Mouse (Mus musculus): Measurements from ENCODE around the gene Mettl9. TPM values are rescaled to one million over a fixed set of nuclear protein-coding genes. Genes with fewer than 3 reads are reported as not detected.
A peak's percentile ranks its signal among the peaks of the same experiment; 100 is the strongest.

The Mettl9 gene
- polyA plus RNA-seq, 1 experiment = 17.9 TPM

DNA sequence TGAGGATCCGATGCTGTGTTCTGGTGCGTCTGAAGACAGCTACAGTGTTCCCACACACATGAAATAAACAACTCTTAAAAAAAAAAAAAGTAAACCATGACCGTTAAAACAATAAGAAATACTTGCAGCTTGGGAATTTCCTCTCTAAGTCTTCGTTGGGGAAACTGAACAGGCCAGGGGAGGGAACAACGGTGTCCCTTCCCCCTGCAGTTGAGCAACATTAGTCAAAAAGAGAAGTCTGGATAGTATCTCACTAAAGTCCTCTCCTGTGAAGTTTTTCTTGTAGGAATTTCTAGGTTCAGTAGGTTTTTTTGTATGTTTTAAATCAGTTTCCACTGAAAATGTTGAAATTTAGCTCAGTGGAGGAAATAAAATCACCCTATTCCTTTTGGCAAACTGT lies 38.3 kb downstream of the Mettl9 start:
- peaks cover 7% of the 10 kb centered on the region; the same call in 1 of the 2 replicates for H3K4me1 ChIP-seq (ENCODE audit: control insufficient read depth, insufficient read depth, low read length)
- 45% methylated on average over 5 of the region's 5 CpGs for WGBS
- no peak for DNase-seq
- TF ChIP-seq CTCF (IDR thresholded peaks at IDR 0.05; ENCODE audit: insufficient read depth, low read length) (no peak), POLR2A (IDR thresholded peaks at IDR 0.05; ENCODE audit: borderline replicate concordance, extremely low read depth, low read depth, low read length) (no peak)
- no peak overlapping the region for H3K4me3 ChIP-seq (replicated peaks; ENCODE audit: extremely low read depth, low read depth, low read length)

- peak within 1 kb of the TSS; percentile 19 for H3K4me3 ChIP-seq (replicated peaks; ENCODE audit: extremely low read depth, low read depth, low read length)
- peaks cover 7% of the 10 kb centered on the region; the same call in 1 of the 2 replicates for H3K4me1 ChIP-seq (ENCODE audit: control insufficient read depth, insufficient read depth, low read length)
- TF ChIP-seq POLR2A (IDR thresholded peaks at IDR 0.05; ENCODE audit: borderline replicate concordance, extremely low read depth, low read depth, low read length) (no peak), CTCF (IDR thresholded peaks at IDR 0.05; ENCODE audit: insufficient read depth, low read length) (no peak)
- DNase-seq = peak; percentile 40
- 41% methylated on average over 11 of the region's 11 CpGs for WGBS
Measured at GRCm38 (mm10) chr7:121074281-121074680, 40.0 kb downstream of the Mettl9 start, which contains the start of gene Igsf6. Gene Igsf6, minus strand, starts transcription at chr7:121074572.

- TF ChIP-seq POLR2A (IDR thresholded peaks at IDR 0.05; ENCODE audit: borderline replicate concordance, extremely low read depth, low read depth, low read length) (no peak), CTCF (IDR thresholded peaks at IDR 0.05; ENCODE audit: insufficient read depth, low read length) (no peak)
- WGBS = 53% methylated on average over 6 of the region's 6 CpGs
- peaks cover 7% of the 10 kb centered on the region; the same call in 1 of the 2 replicates for H3K4me1 ChIP-seq (ENCODE audit: control insufficient read depth, insufficient read depth, low read length)
- peak; percentile 58 for DNase-seq
- H3K4me3 ChIP-seq (replicated peaks; ENCODE audit: extremely low read depth, low read depth, low read length) = peak overlapping the region; percentile 19
Measured at GRCm38 (mm10) chr7:121074801-121075400, 40.7 kb downstream of the Mettl9 start.

DNA sequence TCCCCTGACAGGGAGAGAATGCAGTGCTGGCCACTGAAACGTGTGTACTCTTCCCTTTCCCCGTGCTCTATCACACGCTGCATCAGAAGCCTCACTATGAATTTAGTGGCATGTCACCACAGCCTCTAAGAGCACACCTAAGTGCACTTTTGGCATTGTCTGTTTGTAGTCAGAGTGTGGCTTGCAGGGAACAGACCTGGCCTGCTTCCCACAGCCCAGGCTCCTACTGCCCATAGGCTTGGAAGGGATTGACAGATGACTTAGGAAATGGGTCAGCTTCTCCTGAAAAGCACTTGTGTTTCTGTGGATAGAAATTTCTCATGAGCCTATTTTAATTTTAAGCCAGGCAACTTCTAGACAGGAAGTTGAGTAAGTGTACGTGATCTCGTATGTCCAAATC lies 41.2 kb downstream of the Mettl9 start:
- H3K4me3 ChIP-seq (replicated peaks; ENCODE audit: extremely low read depth, low read depth, low read length) = no peak overlapping the region
- H3K4me1 ChIP-seq (ENCODE audit: control insufficient read depth, insufficient read depth, low read length) = peaks cover 7% of the 10 kb centered on the region; the same call in 1 of the 2 replicates
- TF ChIP-seq CTCF (IDR thresholded peaks at IDR 0.05; ENCODE audit: insufficient read depth, low read length) (no peak), POLR2A (IDR thresholded peaks at IDR 0.05; ENCODE audit: borderline replicate concordance, extremely low read depth, low read depth, low read length) (no peak)
- DNase-seq = no peak
- WGBS = 52% methylated on average over 5 of the region's 5 CpGs

GRCm38 (mm10) chr7:121077311-121077710 lies 43.1 kb downstream of the Mettl9 start:
- DNase-seq = no peak
- no peak for TF ChIP-seq CTCF (IDR thresholded peaks at IDR 0.05; ENCODE audit: insufficient read depth, low read length)
- TF ChIP-seq POLR2A (IDR thresholded peaks at IDR 0.05; ENCODE audit: borderline replicate concordance, extremely low read depth, low read depth, low read length) = no peak
- 93% methylated on average over 6 of the region's 6 CpGs for WGBS
- Histone ChIP-seq H3K4me3 (replicated peaks; ENCODE audit: extremely low read depth, low read depth, low read length) (no peak overlapping the region), H3K4me1 (ENCODE audit: control insufficient read depth, insufficient read depth, low read length) (peaks cover 7% of the 10 kb centered on the region; the same call in 1 of the 2 replicates)

DNA sequence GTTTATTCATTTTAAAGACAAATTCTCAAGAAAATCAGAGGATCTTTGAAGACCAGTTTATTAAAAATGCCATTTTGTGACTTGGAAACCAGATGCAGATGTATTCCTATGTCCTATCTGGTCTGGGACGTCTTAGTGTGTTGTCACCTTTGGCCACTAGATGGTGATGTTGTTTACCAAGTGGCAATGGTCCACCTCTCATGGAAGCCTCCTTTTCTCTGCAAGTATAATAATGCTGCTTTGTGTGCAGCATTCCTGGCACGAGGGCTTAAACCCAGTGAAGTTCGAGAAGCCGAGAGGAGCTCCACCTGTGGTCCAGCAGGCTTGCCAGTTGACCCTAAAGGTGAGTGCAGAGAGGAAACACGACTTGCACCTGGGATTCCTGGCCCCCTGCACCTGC lies 43.6 kb downstream of the Mettl9 start:
- whole genome bisulfite sequencing = 26% methylated on average over 5 of the region's 5 CpGs
- Histone ChIP-seq H3K4me3 (replicated peaks; ENCODE audit: extremely low read depth, low read depth, low read length) (no peak overlapping the region), H3K4me1 (ENCODE audit: control insufficient read depth, insufficient read depth, low read length) (peaks cover 7% of the 10 kb centered on the region; the same call in 1 of the 2 replicates)
- DNase-seq = peak; percentile 37
- TF ChIP-seq CTCF (IDR thresholded peaks at IDR 0.05; ENCODE audit: insufficient read depth, low read length) = no peak; the same call in 1 of the 2 replicates
- TF ChIP-seq POLR2A (IDR thresholded peaks at IDR 0.05; ENCODE audit: borderline replicate concordance, extremely low read depth, low read depth, low read length) = no peak

DNA sequence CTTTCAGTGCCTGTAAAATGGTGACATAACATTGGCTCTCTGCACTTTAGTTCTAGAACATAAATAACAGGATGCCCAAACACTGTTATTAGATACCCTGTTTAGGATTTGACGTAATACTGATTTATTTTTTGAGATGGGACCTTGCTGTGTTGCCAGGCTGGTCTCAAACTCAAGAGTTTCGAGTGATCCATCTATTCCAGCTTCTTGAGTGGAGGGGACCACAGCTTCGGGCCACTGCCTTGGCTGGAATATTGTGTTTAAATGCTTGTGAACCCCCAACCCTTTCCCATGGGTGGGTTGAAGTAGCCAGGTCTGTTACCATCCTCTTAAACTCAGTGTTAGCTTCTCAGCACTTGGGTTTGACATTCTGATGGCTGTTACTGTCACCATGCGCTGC lies 47.1 kb downstream of the Mettl9 start, which contains the start of gene Otoa:
TSS of gene Otoa (plus strand) at position 301 of the 400 bp plus-strand sequence.
- DNase-seq = no peak
- Histone ChIP-seq H3K4me3 (replicated peaks; ENCODE audit: extremely low read depth, low read depth, low read length) (no peak within 1 kb of the TSS), H3K4me1 (ENCODE audit: control insufficient read depth, insufficient read depth, low read length) (no peaks in the 10 kb centered on the region; the same call in 1 of the 2 replicates)
- TF ChIP-seq CTCF (IDR thresholded peaks at IDR 0.05; ENCODE audit: insufficient read depth, low read length) (no peak), POLR2A (IDR thresholded peaks at IDR 0.05; ENCODE audit: borderline replicate concordance, extremely low read depth, low read depth, low read length) (no peak)
- WGBS = 86% methylated on average over 4 of the region's 4 CpGs

DNA sequence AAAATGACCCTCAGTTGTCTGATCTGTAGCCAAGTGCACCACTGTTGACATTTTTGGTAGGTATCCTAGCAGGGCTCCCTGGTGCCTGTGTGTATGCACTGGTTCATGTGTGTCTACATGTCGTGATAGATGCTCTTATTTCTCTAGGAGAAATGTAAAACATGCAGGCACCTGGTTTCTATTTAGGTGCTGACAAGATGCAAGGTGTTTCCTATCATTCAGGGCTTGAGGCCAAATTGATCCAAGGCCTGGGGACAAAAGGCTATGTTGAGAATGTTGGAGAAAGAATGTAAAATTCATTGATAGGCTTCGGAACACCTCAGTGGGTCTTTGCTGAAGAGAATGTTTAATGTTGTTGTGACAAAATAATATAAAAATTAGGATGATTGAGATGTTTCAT lies 47.6 kb downstream of the Mettl9 start:
- 86% methylated on average over 2 of the region's 2 CpGs for WGBS

DNA sequence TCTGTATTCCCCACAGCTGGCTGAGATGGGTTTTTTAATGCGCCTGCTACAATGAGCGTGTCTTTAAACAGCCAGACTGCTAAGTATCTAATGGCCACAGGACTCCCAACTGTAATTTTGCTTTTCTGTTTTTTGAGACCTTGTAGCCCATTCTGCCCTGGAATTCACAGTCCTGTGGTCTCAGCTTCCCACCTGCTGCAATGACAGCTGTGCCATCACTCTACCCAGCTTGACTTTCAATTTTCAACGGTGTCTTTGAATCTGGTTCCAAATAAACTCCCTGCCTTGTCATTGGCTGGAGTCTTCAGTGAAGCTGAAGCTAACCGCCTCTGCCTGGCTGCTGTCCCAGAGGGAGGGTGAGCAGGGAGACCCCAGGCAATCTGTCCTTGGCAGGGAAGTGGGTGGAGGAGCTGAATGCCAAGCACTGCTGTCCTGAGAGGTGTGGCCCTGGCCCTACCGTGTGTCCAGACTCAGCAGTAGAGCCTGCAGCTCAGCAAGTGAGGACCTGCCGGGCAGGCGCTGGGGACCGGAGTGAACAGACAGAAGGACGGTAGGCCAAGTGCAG lies 48.8 kb downstream of the Mettl9 start:
- H3K4me1 ChIP-seq (ENCODE audit: control insufficient read depth, insufficient read depth, low read length) = no peaks in the 10 kb centered on the region; the same call in 1 of the 2 replicates
- WGBS = 66% methylated on average over 9 of the region's 9 CpGs
- TF ChIP-seq CTCF (IDR thresholded peaks at IDR 0.05; ENCODE audit: insufficient read depth, low read length) (no peak), POLR2A (IDR thresholded peaks at IDR 0.05; ENCODE audit: borderline replicate concordance, extremely low read depth, low read depth, low read length) (no peak)
- H3K4me3 ChIP-seq (replicated peaks; ENCODE audit: extremely low read depth, low read depth, low read length) = no peak overlapping the region
- no peak for DNase-seq

More for the DNA sequence above, 47.6 kb downstream of the Mettl9 start:
- no peak for TF ChIP-seq CTCF (IDR thresholded peaks at IDR 0.05; ENCODE audit: insufficient read depth, low read length)
- no peaks in the 10 kb centered on the region; the same call in 1 of the 2 replicates for H3K4me1 ChIP-seq (ENCODE audit: control insufficient read depth, insufficient read depth, low read length)
- no peak overlapping the region for H3K4me3 ChIP-seq (replicated peaks; ENCODE audit: extremely low read depth, low read depth, low read length)
- DNase-seq = no peak

All from lung, adult 2 months (tissue).